Mouse (Mus musculus) brain, embryonic 14.5 days (tissue): ENCODE data around the gene Gm43518.

Experiments
- CTCF ChIP-seq: fragments of 200-500 bp; IDR thresholded peaks from 2 replicates; pipeline ENCODE4 v1.5.1; 2012; ENCODE audit warnings: inconsistent platforms, mild to moderate bottlenecking, moderate library complexity, borderline replicate concordance; ENCODE audit not compliant: insufficient read depth, insufficient read length; ENCODE audit errors: extremely low read depth
- POLR2A ChIP-seq: fragments of 200-500 bp; IDR thresholded peaks from 2 replicates; pipeline ENCODE4 v1.6.1; 2012; ENCODE audit warnings: mild to moderate bottlenecking, inconsistent platforms, borderline replicate concordance; ENCODE audit not compliant: poor library complexity, insufficient read depth, insufficient read length, severe bottlenecking; ENCODE audit errors: extremely low read depth

DNA sequence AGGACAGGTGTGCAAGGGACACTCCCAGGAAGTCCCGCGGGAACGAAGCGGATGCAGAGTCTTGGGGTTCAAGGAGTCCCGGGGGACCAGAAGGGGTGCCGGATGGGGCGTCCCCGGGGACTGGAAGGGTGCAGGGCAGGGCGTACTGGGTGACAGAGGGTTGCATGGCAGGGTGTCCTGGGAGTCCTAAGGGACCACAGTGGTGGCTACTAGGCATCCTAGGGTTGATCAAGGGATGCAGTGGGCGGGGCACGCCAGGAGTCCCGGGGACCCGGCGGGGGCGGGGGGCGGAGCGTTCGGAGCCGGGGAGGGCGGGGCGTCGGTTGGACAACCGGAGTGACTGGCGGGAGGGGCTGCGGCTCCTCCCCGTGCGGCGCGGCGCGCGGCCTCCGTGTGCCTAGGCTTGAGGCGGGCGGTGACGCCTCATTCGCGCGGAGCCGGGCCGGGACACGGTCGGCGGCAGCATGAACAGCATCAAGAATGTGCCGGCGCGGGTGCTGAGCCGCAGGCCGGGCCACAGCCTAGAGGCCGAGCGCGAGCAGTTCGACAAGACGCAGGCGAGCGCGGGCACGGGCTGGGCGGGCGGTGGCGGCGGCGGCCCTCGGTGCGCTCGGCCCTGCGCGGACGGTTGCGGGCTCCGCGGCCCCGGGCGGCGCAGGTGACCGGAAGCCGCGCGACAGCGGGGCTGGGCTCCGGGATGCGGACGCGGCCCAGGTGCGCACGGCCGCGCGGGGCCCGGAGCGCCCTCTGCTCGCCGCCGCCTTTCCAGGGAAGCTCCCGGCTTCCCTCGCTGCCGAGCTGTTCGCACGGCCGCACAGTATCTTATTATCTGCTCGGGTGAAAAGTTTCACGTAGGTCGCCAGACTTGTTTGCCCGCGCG lies 46.3 kb downstream of the Gm43518 start, which contains the start of gene Hip1r:
- TF ChIP-seq CTCF (no peak), POLR2A (peak; percentile 45; the same call in 1 of the 2 replicates)
